Mouse (Mus musculus): ENCODE results near the gene Tcea2. TPM values are rescaled to one million over a fixed set of nuclear protein-coding genes. Genes with fewer than 3 reads are reported as not detected.
A peak's percentile ranks its signal among the peaks of the same experiment; 100 is the strongest.

Tcea2 gene
- total RNA-seq, 2 experiments from 2014 or later: 5.8 to 7.0 TPM

- DNase-seq: peak; percentile 85 to 87
These were observed 4.7 kb upstream of the Tcea2 start for GRCm38 (mm10) chr2:181675454-181675853.

- DNase-seq: no peak
These were observed 3.7 kb upstream of the Tcea2 start for GRCm38 (mm10) chr2:181676424-181676823.

GRCm38 (mm10) chr2:181677096-181677754 lies 2.9 kb upstream of the Tcea2 start:
- peak; percentile 56 to 63 for DNase-seq

GRCm38 (mm10) chr2:181677755-181678098 lies 2.4 kb upstream of the Tcea2 start:
- DNase-seq: peak; percentile 42 to 54

- peak; percentile 76 to 83 for DNase-seq
These were observed 1.3 kb upstream of the Tcea2 start for GRCm38 (mm10) chr2:181678780-181679179.

GRCm38 (mm10) chr2:181680716-181681117 lies 607 bp downstream of the Tcea2 start:
- peak; percentile 27 to 31 for DNase-seq

GRCm38 (mm10) chr2:181681978-181682377 lies 1.9 kb downstream of the Tcea2 start:
- DNase-seq: no peak

GRCm38 (mm10) chr2:181683381-181683780 lies 3.3 kb downstream of the Tcea2 start:
- DNase-seq: no peak

- DNase-seq: no peak
These were observed 4.6 kb downstream of the Tcea2 start for GRCm38 (mm10) chr2:181684713-181685112.

GRCm38 (mm10) chr2:181685686-181686085 lies 5.6 kb downstream of the Tcea2 start:
- no peak for DNase-seq

GRCm38 (mm10) chr2:181687586-181687985 lies 7.5 kb downstream of the Tcea2 start:
- DNase-seq: no peak

- DNase-seq: no peak
These were observed 9.5 kb downstream of the Tcea2 start for GRCm38 (mm10) chr2:181689466-181690160.

- no peak for DNase-seq
These were observed 11.0 kb downstream of the Tcea2 start for GRCm38 (mm10) chr2:181691083-181691482.

- DNase-seq: no peak
These were observed 11.5 kb downstream of the Tcea2 start for GRCm38 (mm10) chr2:181691571-181691970.

- no peak for DNase-seq
These were observed 12.2 kb downstream of the Tcea2 start for GRCm38 (mm10) chr2:181692304-181692703.

GRCm38 (mm10) chr2:181693339-181694280 lies 13.5 kb downstream of the Tcea2 start, which contains the start of gene Rgs19:
Gene Rgs19, minus strand, starts transcription at chr2:181693977.
- DNase-seq: peak; percentile 94

GRCm38 (mm10) chr2:181694581-181694980 lies 14.5 kb downstream of the Tcea2 start:
- no peak for DNase-seq

- no peak for DNase-seq
These were observed 15.7 kb downstream of the Tcea2 start for GRCm38 (mm10) chr2:181695776-181696175.

- no peak for DNase-seq
These were observed 16.8 kb downstream of the Tcea2 start for GRCm38 (mm10) chr2:181696801-181697420.

- no peak for DNase-seq
These were observed 18.1 kb downstream of the Tcea2 start, which contains the start of gene Lkaaear1 for GRCm38 (mm10) chr2:181698241-181698640. Gene Lkaaear1, minus strand, starts transcription at chr2:181698442.

GRCm38 (mm10) chr2:181706668-181707067 lies 26.6 kb downstream of the Tcea2 start:
- peak; percentile 19 to 39 for DNase-seq

- DNase-seq: no peak
These were observed 33.6 kb downstream of the Tcea2 start for GRCm38 (mm10) chr2:181713749-181714148.

Data from adrenal gland, postnatal 36 days (tissue).